Mouse (Mus musculus) midbrain, embryonic 15.5 days (tissue): ENCODE results near the gene Nt5c2. TPM values are rescaled to one million over a fixed set of nuclear protein-coding genes. Genes with fewer than 3 reads are reported as not detected.

Experiments used
- ATAC-seq: fragments of 200-750 bp; cut with Nextera tagmentation; replicated peaks from 2 replicates; pipeline ENCODE4 v1.8.0; 2017; ENCODE audit warnings: moderate TSS enrichment
- H3K27ac ChIP-seq: fragments of 300-500 bp; sonication (generic); 2 replicates; pipeline ENCODE4 v1.5.1; 2015; ENCODE audit warnings: mild to moderate bottlenecking, inconsistent platforms
- H3K27me3 ChIP-seq: fragments of 300-500 bp; sonication (generic); replicated peaks from 2 replicates; pipeline ENCODE4 v1.6.1; 2015; ENCODE audit warnings: inconsistent platforms
- H3K36me3 ChIP-seq: fragments of 300-500 bp; sonication (generic); replicated peaks from 2 replicates; pipeline ENCODE4 v1.6.1; 2015; ENCODE audit warnings: inconsistent platforms
- H3K4me1 ChIP-seq: fragments of 300-500 bp; sonication (generic); 2 replicates; pipeline ENCODE4 v1.6.1; 2015; ENCODE audit warnings: inconsistent platforms
- H3K4me2 ChIP-seq: fragments of 300-500 bp; sonication (generic); 2 replicates; pipeline ENCODE4 v1.6.1; 2015; ENCODE audit warnings: inconsistent platforms, mild to moderate bottlenecking, moderate library complexity
- H3K4me3 ChIP-seq: fragments of 300-500 bp; sonication (generic); 2 replicates; pipeline ENCODE4 v1.5.1; 2015; ENCODE audit warnings: mild to moderate bottlenecking, inconsistent platforms
- H3K9ac ChIP-seq: fragments of 300-500 bp; sonication (generic); 2 replicates; pipeline ENCODE4 v1.6.1; 2015; ENCODE audit warnings: mild to moderate bottlenecking, inconsistent platforms
- H3K9me3 ChIP-seq: fragments of 300-500 bp; sonication (generic); 2 replicates; pipeline ENCODE4 v1.6.1; 2016; ENCODE audit warnings: inconsistent platforms
- WGBS: fragments of 180-500 bp; shearing (Covaris S2); methylation state at CpG from one replicate; pipeline ENCODE4 v1.1.7; 2015; ENCODE audit warnings: mixed read lengths; 5-methylcytosine and 5-hydroxymethylcytosine counted together
- polyA plus RNA-seq: library from polyadenylated mRNA; unstranded; fragments of >200 nt; fragmentation: Nextera tagmentation; extraction: Ambion mirVana; gene quantifications from 2 replicates; pipeline ENCODE4 v1.2.1, GENCODE M21; 2015

The Nt5c2 gene
- polyA plus RNA-seq: 87.7 and 90.5 TPM in 2 replicates

GRCm38 (mm10) chr19:47014447-47015381, at the start of gene Nt5c2, which contains the start of gene Ina:
Gene Nt5c2 (minus strand): TSS chr19:47015153.
Gene Ina (plus strand): TSS chr19:47014698.
- Histone ChIP-seq H3K4me1 (peaks cover 18% of the 10 kb centered on the region), H3K9ac (peak within 1 kb of the TSS; percentile 83), H3K27me3 (no peaks in the 10 kb centered on the region), H3K36me3 (no peaks in the 10 kb centered on the region), H3K4me3 (peak within 1 kb of the TSS; percentile 89), H3K4me2 (peak within 1 kb of the TSS; percentile 73), H3K9me3 (no peaks in the 10 kb centered on the region), H3K27ac (peak within 1 kb of the TSS; percentile 96)
- ATAC-seq: peak; percentile 90
- under 1% methylated on average over 121 of the region's 124 CpGs for WGBS

GRCm38 (mm10) chr19:47057684-47058083, 42.7 kb upstream of the Nt5c2 start:
- Histone ChIP-seq H3K9me3 (no peaks in the 10 kb centered on the region), H3K4me3 (no peak overlapping the region), H3K27ac (no peak overlapping the region), H3K4me1 (no peaks in the 10 kb centered on the region), H3K9ac (no peak overlapping the region), H3K36me3 (no peaks in the 10 kb centered on the region), H3K4me2 (no peak overlapping the region), H3K27me3 (0 out of 2 replicates have a peak, but pooled peaks cover 2% of the 10 kb centered on the region)
- WGBS: 79% methylated on average over 1 of the region's 1 CpGs
- ATAC-seq: no peak

GRCm38 (mm10) chr19:47053471-47053870, 38.5 kb upstream of the Nt5c2 start:
- Histone ChIP-seq H3K4me3 (no peak overlapping the region), H3K9ac (no peak overlapping the region), H3K27me3 (0 out of 2 replicates have a peak, but pooled peaks cover 2% of the 10 kb centered on the region), H3K27ac (no peak overlapping the region), H3K4me1 (peaks cover 15% of the 10 kb centered on the region), H3K36me3 (no peaks in the 10 kb centered on the region), H3K4me2 (no peak overlapping the region), H3K9me3 (no peaks in the 10 kb centered on the region)
- WGBS: 94% methylated on average over 4 of the region's 4 CpGs
- ATAC-seq: no peak

DNA sequence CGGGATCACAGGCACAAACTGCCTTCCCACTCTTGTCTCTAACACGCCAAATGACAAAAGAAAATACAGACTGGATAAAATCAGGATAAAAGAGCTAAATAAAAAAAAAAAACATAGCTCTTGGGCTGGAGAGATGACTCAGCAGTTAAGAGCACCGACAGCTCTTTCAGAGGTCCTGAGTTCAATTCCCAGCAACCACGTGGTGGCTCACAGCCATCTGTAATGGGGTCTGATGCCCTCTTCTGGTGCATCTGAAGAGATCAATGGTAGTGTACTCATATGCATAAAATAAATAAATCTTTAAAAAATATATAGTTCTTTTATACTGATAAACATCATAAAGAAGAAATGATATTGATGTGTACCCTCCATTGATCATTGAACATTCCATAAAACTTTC, 38.0 kb upstream of the Nt5c2 start:
- Histone ChIP-seq H3K4me2 (no peak overlapping the region), H3K4me3 (no peak overlapping the region), H3K36me3 (no peaks in the 10 kb centered on the region), H3K4me1 (peaks cover 18% of the 10 kb centered on the region), H3K27ac (no peak overlapping the region), H3K27me3 (0 out of 2 replicates have a peak, but pooled peaks cover 2% of the 10 kb centered on the region), H3K9ac (no peak overlapping the region), H3K9me3 (no peaks in the 10 kb centered on the region)
- WGBS: 90% methylated on average over 4 of the region's 4 CpGs
- no peak for ATAC-seq

DNA sequence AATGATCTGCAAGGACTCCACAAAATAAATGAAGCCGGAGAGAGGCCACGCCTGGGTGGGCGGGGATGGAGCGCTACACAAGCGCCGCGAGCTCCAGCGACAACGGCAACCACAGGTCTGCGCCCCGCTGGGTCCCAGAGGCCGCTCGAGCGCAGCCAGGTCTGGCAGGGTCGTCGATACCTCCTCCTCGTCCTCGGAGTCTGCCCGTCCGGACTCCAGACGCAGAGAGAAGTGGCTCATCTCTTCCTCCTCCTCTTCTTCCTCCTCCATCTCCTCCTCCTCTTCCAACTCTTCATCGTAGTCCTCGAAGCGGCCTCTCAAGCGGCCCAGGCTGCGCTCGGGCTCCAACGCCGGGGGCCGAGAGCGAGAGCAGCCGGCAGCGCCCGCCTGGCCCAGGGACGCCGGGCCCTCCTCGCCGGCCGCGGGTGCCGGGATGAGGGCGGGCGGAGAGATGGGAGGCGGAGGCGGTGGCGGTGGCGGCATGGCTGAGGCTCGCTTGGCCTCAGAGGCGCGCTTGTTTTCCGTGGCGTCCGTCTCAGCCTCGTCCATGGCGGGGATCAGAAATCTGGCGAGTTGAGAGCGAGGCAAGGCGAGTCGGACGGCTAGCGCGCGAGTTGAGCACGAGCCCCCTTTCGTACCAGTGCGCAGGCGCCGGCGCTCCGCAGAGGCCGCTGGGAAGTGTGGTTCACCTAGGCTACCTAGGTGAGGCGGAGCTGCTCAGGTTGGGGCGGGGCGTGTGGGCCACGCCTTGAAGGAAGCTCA, 35.5 kb upstream of the Nt5c2 start, which contains the start of gene Pcgf6:
TSS of gene Pcgf6 (minus strand) at position 636 of the 762 bp plus-strand sequence.
- under 1% methylated on average over 74 of the region's 75 CpGs for WGBS
- H3K36me3 ChIP-seq: peaks cover 9% of the 10 kb centered on the region; the same call in 1 of the 2 replicates

DNA sequence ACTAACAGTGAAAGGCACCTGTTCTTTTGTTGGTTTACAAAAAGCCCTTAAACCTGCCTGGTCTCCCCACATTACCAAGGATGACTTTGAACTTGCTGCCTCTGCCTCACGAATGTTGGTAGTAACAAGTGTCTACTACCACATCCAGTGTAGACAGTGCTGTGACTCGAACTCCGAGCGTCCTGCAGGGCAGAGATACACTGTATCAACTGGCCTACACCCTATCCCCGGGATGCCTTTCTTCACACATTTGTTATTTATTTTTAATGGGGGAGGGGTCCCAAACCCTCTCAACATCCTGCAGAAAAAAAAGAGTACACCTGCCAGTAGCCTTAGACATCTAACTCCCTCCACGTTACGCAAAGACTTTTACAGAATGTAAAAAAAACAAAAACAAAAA, 34.9 kb upstream of the Nt5c2 start:
- ATAC-seq: peak; percentile 59; the same call in 1 of the 2 replicates

More for the DNA sequence above, 35.5 kb upstream of the Nt5c2 start, which contains the start of gene Pcgf6:
- 0 out of 2 replicates have a peak, but pooled peaks cover 2% of the 10 kb centered on the region for H3K27me3 ChIP-seq
- peak within 1 kb of the TSS; percentile 82 for H3K4me3 ChIP-seq
- peak within 1 kb of the TSS; percentile 74 for H3K4me2 ChIP-seq
- ATAC-seq: peak; percentile 94
- peaks cover 18% of the 10 kb centered on the region for H3K4me1 ChIP-seq
- H3K9ac ChIP-seq: peak within 1 kb of the TSS; percentile 86
- no peaks in the 10 kb centered on the region for H3K9me3 ChIP-seq
- peak within 1 kb of the TSS; percentile 93 for H3K27ac ChIP-seq

DNA sequence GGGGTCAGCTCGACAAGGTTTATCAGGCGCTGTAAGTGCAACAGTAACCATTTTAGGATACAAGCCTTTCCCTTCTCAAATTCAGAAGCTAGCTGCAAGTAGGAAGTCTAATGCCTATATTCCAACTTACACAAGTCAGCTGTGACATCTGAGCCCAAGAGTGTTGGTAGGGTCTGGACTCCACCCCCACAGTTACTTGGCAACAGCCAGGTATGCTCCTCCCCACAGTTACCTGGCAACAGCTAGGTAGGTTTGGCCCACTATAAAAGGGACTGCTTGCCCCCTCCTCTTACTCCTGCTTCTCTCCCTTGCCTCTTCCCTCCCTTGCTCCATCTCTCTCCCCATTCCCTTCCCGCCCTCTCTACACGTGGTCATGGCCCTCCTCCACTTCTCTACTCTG, 34.1 kb upstream of the Nt5c2 start:
- no peaks in the 10 kb centered on the region for H3K9me3 ChIP-seq
- H3K27me3 ChIP-seq: no peaks in the 10 kb centered on the region
- peak overlapping the region; percentile 74 for H3K4me2 ChIP-seq
- peaks cover 11% of the 10 kb centered on the region; the same call in 1 of the 2 replicates for H3K36me3 ChIP-seq
- no peak overlapping the region for H3K27ac ChIP-seq
- no peak for ATAC-seq
- 66% methylated on average over 4 of the region's 4 CpGs for WGBS
- 0 out of 2 replicates have a peak overlapping the region, but pooled peaks have one; percentile 82 for H3K4me3 ChIP-seq
- no peak overlapping the region for H3K9ac ChIP-seq
- H3K4me1 ChIP-seq: peaks cover 18% of the 10 kb centered on the region

More for the DNA sequence above, 34.9 kb upstream of the Nt5c2 start:
- Histone ChIP-seq H3K4me1 (peaks cover 18% of the 10 kb centered on the region), H3K9ac (peak overlapping the region; percentile 86), H3K27ac (peak overlapping the region; percentile 93), H3K27me3 (0 out of 2 replicates have a peak, but pooled peaks cover under 1% of the 10 kb centered on the region), H3K4me2 (peak overlapping the region; percentile 74), H3K9me3 (no peaks in the 10 kb centered on the region), H3K4me3 (peak overlapping the region; percentile 82), H3K36me3 (peaks cover 11% of the 10 kb centered on the region; the same call in 1 of the 2 replicates)
- 8% methylated on average over 7 of the region's 7 CpGs for WGBS

DNA sequence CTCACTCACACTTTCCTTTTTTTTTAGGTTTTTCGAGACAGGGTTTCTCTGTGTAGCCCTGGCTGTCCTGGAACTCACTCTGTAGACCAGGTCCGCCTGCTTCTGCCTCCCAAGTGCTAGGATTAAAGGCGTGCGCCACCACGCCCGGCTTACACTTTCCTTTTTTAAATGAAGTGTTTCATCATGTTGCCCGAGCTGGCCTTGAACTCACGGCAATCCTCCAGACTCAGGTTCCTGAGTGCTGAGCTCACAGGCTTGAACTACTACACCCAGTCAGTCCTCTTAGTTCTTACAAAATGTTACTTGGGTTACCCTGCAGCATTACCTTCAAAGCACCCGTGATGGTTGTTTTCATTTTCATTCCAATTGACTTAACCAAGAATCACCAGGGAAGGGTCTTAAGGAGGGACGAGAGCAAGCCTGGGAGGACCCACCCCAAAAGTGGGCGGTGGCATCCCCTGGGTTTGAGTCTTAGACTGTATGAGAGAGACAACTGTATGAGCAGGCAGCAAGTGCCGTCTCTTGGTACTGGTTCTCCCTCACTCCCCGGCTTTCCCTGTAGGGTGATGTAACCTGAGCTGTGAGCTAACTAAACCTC, 32.4 kb upstream of the Nt5c2 start:
- no peak for ATAC-seq
- WGBS: 88% methylated on average over 13 of the region's 13 CpGs
- peaks cover 11% of the 10 kb centered on the region; the same call in 1 of the 2 replicates for H3K36me3 ChIP-seq
- no peaks in the 10 kb centered on the region for H3K27me3 ChIP-seq
- no peaks in the 10 kb centered on the region for H3K9me3 ChIP-seq
- H3K4me1 ChIP-seq: peaks cover 18% of the 10 kb centered on the region
- no peak overlapping the region for H3K4me2 ChIP-seq
- no peak overlapping the region for H3K4me3 ChIP-seq
- no peak overlapping the region for H3K27ac ChIP-seq
- H3K9ac ChIP-seq: no peak overlapping the region

DNA sequence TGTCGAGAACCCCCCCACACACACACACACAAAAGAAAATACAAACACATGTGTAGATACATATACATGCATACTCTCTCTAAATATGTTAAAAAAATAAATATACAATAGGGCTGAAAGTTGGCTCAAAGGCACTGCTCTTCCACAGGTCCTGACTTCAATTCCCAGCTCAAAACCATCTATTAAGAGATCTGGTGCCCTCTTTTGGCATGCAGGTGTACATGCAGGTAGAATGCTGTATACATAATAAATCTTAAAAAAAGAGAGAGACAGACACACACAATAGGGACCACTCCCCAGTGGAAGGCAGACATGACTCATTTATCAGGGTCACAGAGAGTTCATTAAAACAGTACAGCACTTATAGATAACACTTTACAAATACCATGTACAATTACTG, 31.4 kb upstream of the Nt5c2 start:
- H3K36me3 ChIP-seq: peaks cover 11% of the 10 kb centered on the region; the same call in 1 of the 2 replicates
- no peak overlapping the region for H3K27ac ChIP-seq
- H3K9ac ChIP-seq: no peak overlapping the region
- H3K4me1 ChIP-seq: peaks cover 18% of the 10 kb centered on the region
- WGBS: 97% methylated on average over 1 of the region's 1 CpGs
- no peaks in the 10 kb centered on the region for H3K27me3 ChIP-seq
- ATAC-seq: no peak
- no peak overlapping the region for H3K4me3 ChIP-seq
- H3K9me3 ChIP-seq: no peaks in the 10 kb centered on the region
- H3K4me2 ChIP-seq: no peak overlapping the region

DNA sequence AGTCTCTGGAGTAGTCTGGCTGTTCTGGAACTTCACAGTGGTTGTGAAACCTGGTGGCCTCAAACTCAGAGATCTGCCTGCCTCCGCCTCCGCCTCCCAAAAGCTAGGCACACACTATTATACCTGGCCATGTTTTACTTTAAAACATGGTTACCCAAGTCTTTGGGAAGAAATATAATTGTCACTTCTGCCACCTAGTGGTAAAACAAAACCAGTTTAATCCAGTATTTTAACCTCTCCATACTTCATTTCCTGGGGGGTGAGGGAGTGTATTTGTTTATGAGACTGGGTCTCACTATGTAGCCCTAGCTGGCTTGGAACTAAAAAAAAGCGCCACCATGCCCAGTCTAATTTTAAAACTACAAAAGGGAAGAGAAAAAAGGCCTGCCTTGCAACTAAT, 28.7 kb upstream of the Nt5c2 start:
- no peaks in the 10 kb centered on the region for H3K27me3 ChIP-seq
- no peak for ATAC-seq
- peaks cover 15% of the 10 kb centered on the region; the same call in 1 of the 2 replicates for H3K36me3 ChIP-seq
- 78% methylated on average over 3 of the region's 3 CpGs for WGBS
- no peak overlapping the region for H3K27ac ChIP-seq
- no peak overlapping the region for H3K4me3 ChIP-seq
- no peak overlapping the region for H3K4me2 ChIP-seq
- H3K4me1 ChIP-seq: peaks cover 4% of the 10 kb centered on the region; the same call in 1 of the 2 replicates
- H3K9me3 ChIP-seq: no peaks in the 10 kb centered on the region
- H3K9ac ChIP-seq: no peak overlapping the region

DNA sequence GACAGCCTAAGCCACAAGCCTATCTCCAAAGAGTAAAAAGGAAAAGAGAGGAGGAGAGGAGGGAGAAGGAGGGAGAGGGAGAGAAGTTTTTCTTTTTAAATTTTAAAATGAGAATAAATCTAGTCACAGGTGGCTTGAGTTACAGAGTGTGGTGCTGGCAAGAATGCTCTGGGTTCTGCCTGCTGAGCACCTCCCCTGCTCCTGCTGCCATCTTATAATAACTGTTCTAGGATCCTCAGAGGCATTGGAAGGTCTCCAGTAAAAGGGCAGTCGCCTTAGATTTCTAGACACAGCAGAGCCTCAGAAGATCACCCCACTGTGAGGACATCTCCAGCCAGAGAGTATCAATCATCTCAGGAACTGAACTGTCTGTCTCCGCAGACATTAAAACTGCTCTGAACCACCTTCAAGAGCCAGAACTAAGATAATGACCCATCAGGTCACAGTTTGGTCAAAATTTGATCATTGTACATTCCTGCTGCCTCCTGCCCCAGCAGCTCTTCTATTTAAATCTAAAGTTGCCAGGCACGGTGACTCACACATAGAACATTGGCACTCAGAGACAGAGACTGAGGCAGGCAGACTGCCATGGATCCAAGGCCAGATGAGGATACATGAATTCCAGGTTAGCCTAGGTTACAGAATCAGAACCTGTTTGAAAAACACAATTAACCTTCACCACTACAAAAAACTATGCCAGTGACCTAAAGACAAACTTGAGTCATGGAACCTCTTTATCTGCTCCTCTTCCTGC, 25.9 kb upstream of the Nt5c2 start:
- Histone ChIP-seq H3K27me3 (no peaks in the 10 kb centered on the region), H3K36me3 (peaks cover 14% of the 10 kb centered on the region; the same call in 1 of the 2 replicates), H3K27ac (no peak overlapping the region), H3K9ac (no peak overlapping the region), H3K4me1 (no peaks in the 10 kb centered on the region), H3K4me2 (no peak overlapping the region), H3K9me3 (no peaks in the 10 kb centered on the region), H3K4me3 (no peak overlapping the region)
- no peak for ATAC-seq
- 89% methylated on average over 3 of the region's 3 CpGs for WGBS
